Mouse (Mus musculus) forebrain, embryonic 12.5 days (tissue): ENCODE results near the gene Fam135a. TPM values are rescaled to one million over a fixed set of nuclear protein-coding genes. Genes with fewer than 3 reads are reported as not detected.
"Not testable (repeated sequence)": the region's sequence is repeated elsewhere in the genome, so short reads cannot be mapped to it uniquely, and the experiment has no call there.

Experiments
- ATAC-seq: fragments of 200-750 bp; cut with Nextera tagmentation; 2 replicates; pipeline ENCODE4 v1.8.0; 2017; ENCODE audit warnings: moderate TSS enrichment; ENCODE audit not compliant: low FRiP score
- H3K27ac ChIP-seq: fragments of 300-500 bp; sonication (generic); 2 replicates; pipeline ENCODE4 v1.5.1; 2016; ENCODE audit warnings: mild to moderate bottlenecking
- H3K27me3 ChIP-seq: fragments of 300-500 bp; sonication (generic); 2 replicates; pipeline ENCODE4 v1.6.1; 2016; ENCODE audit warnings: mild to moderate bottlenecking
- H3K36me3 ChIP-seq: fragments of 300-500 bp; sonication (generic); replicated peaks from 2 replicates; pipeline ENCODE4 v1.6.1; 2016; ENCODE audit warnings: mild to moderate bottlenecking
- H3K4me1 ChIP-seq: fragments of 300-500 bp; sonication (generic); 2 replicates; pipeline ENCODE4 v1.6.1; 2016
- H3K4me2 ChIP-seq: fragments of 300-500 bp; sonication (generic); 2 replicates; pipeline ENCODE4 v1.6.1; 2016; ENCODE audit warnings: mild to moderate bottlenecking, moderate library complexity
- H3K4me3 ChIP-seq: fragments of 300-500 bp; sonication (generic); replicated peaks from 2 replicates; pipeline ENCODE4 v1.5.1; 2016; ENCODE audit warnings: mild to moderate bottlenecking
- H3K9ac ChIP-seq: fragments of 300-500 bp; sonication (generic); 2 replicates; pipeline ENCODE4 v1.6.1; 2016; ENCODE audit warnings: mild to moderate bottlenecking
- H3K9me3 ChIP-seq: fragments of 300-500 bp; sonication (generic); 2 replicates; pipeline ENCODE4 v1.6.1; 2016
- WGBS: fragments of 180-500 bp; shearing (Covaris S2); methylation state at CpG from one replicate; pipeline ENCODE4 v1.1.7; 2016; 5-methylcytosine and 5-hydroxymethylcytosine counted together
- polyA plus RNA-seq: library from polyadenylated mRNA; unstranded; fragments of >200 nt; fragmentation: Nextera tagmentation; extraction: Ambion mirVana; gene quantifications from 2 replicates; pipeline ENCODE4 v1.2.1, GENCODE M21; 2016

The Fam135a gene
- polyA plus RNA-seq, 1 experiment from 2014 or later = 39.0 TPM

GRCm38 (mm10) chr1:23995420-23995819 lies 104.7 kb downstream of the Fam135a start:
- Histone ChIP-seq H3K27ac (no peak overlapping the region), H3K4me3 (no peak overlapping the region), H3K9ac (no peak overlapping the region), H3K4me1 (no peaks in the 10 kb centered on the region), H3K36me3 (peaks cover 29% of the 10 kb centered on the region), H3K4me2 (no peak overlapping the region), H3K9me3 (no peaks in the 10 kb centered on the region), H3K27me3 (no peaks in the 10 kb centered on the region)
- no peak for ATAC-seq
- WGBS = 90% methylated on average over 4 of the region's 4 CpGs

GRCm38 (mm10) chr1:23983118-23983517 lies 117.0 kb downstream of the Fam135a start:
- Histone ChIP-seq H3K4me3 (no peak overlapping the region), H3K9me3 (no peaks in the 10 kb centered on the region), H3K4me1 (no peaks in the 10 kb centered on the region), H3K36me3 (no peaks in the 10 kb centered on the region), H3K9ac (no peak overlapping the region), H3K4me2 (no peak overlapping the region), H3K27me3 (no peaks in the 10 kb centered on the region), H3K27ac (no peak overlapping the region)
- no peak for ATAC-seq
- 91% methylated on average over 3 of the region's 3 CpGs for WGBS

GRCm38 (mm10) chr1:23978281-23978680 lies 121.9 kb downstream of the Fam135a start:
- Histone ChIP-seq H3K9ac (no peak overlapping the region), H3K27me3 (no peaks in the 10 kb centered on the region), H3K36me3 (no peaks in the 10 kb centered on the region), H3K4me1 (no peaks in the 10 kb centered on the region; the same call in 1 of the 2 replicates), H3K4me3 (no peak overlapping the region), H3K27ac (no peak overlapping the region), H3K4me2 (no peak overlapping the region), H3K9me3 (no peaks in the 10 kb centered on the region)
- ATAC-seq = no peak
- 83% methylated on average over 6 of the region's 6 CpGs for WGBS

GRCm38 (mm10) chr1:23971159-23971558 lies 129.0 kb downstream of the Fam135a start:
- H3K9ac ChIP-seq, H3K27ac ChIP-seq, H3K4me1 ChIP-seq, ATAC-seq, H3K4me3 ChIP-seq, H3K27me3 ChIP-seq, H3K9me3 ChIP-seq, H3K36me3 ChIP-seq, H3K4me2 ChIP-seq: not testable (repeated sequence)
- WGBS = 86% methylated on average over 4 of the region's 4 CpGs

- Histone ChIP-seq H3K27me3 (no peaks in the 10 kb centered on the region), H3K4me2 (no peak overlapping the region), H3K36me3 (no peaks in the 10 kb centered on the region), H3K9ac (no peak overlapping the region), H3K27ac (no peak overlapping the region), H3K9me3 (no peaks in the 10 kb centered on the region), H3K4me3 (no peak overlapping the region), H3K4me1 (no peaks in the 10 kb centered on the region)
- ATAC-seq = no peak
- 87% methylated on average over 9 of the region's 9 CpGs for WGBS
Measured at GRCm38 (mm10) chr1:23968027-23968725, 132.0 kb downstream of the Fam135a start.

- Histone ChIP-seq H3K4me3 (no peak overlapping the region), H3K9ac (no peak overlapping the region), H3K27ac (no peak overlapping the region), H3K4me1 (no peaks in the 10 kb centered on the region), H3K4me2 (no peak overlapping the region), H3K36me3 (no peaks in the 10 kb centered on the region), H3K9me3 (no peaks in the 10 kb centered on the region), H3K27me3 (no peaks in the 10 kb centered on the region)
- WGBS = 77% methylated on average over 1 of the region's 1 CpGs
- ATAC-seq = no peak
Measured at GRCm38 (mm10) chr1:23966226-23966625, 133.9 kb downstream of the Fam135a start.

Other genes starting within 250 kb of the Fam135a start
- 56.5 and 60.9 TPM in 2 replicates for gene Smap1, start 178.0 kb downstream of the Fam135a start, polyA plus RNA-seq
- gene Sdhaf4, start 94.7 kb downstream of the Fam135a start, polyA plus RNA-seq = 107 and 110 TPM in 2 replicates
- 8.4 and 13.8 TPM in 2 replicates for gene Col9a1, start 77.3 kb upstream of the Fam135a start, polyA plus RNA-seq